Mouse (Mus musculus) urinary bladder, postnatal 4 days (tissue): ENCODE results near the gene Tbc1d22a.
"Not testable (repeated sequence)": the region's sequence is repeated elsewhere in the genome, so short reads cannot be mapped to it uniquely, and the experiment has no call there.

ENCODE experiments used
- DNase-seq, 2 experiments: peaks; one replicate each; pipeline ENCODE4 v3.0.0; 2021 to 2022; ENCODE audit warnings: low spot score in 2 of 2

The Tbc1d22a gene

GRCm38 (mm10) chr15:86213753-86214548 lies at the start of gene Tbc1d22a:
Gene Tbc1d22a, plus strand, starts transcription at chr15:86214459.
- DNase-seq, result peak; percentile 85 to 92

DNA sequence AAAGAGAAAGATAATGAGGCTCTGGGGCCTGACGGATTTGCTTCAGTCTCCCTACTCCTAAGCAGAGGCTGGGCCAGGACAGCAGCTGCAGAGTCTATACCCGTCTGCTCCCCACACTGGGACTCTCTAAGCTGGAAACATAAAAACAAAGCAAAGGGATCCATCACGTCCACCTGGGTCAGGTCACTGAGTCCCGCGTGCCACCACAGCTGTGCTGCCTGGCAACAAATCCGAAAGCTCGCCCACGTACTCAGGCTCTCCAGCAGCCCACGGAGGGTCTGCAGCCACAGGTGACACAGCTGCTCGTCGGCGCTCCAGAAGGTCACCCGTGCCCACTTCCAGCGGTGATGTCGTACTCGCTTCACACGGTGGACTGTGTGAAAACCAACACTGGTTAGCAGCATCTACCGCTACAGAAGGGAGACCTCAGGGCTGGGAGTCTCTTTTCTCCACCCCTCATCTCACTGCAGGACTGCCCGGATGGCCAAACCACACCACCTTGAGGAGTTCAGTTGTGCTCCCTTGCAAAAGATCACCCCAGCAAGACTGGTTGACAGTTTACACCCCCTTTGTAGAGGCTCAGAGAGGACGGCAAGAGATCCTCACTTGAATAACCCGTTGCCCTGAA lies 49.4 kb upstream of the Tbc1d22a start:
- DNase-seq, result no peak

DNA sequence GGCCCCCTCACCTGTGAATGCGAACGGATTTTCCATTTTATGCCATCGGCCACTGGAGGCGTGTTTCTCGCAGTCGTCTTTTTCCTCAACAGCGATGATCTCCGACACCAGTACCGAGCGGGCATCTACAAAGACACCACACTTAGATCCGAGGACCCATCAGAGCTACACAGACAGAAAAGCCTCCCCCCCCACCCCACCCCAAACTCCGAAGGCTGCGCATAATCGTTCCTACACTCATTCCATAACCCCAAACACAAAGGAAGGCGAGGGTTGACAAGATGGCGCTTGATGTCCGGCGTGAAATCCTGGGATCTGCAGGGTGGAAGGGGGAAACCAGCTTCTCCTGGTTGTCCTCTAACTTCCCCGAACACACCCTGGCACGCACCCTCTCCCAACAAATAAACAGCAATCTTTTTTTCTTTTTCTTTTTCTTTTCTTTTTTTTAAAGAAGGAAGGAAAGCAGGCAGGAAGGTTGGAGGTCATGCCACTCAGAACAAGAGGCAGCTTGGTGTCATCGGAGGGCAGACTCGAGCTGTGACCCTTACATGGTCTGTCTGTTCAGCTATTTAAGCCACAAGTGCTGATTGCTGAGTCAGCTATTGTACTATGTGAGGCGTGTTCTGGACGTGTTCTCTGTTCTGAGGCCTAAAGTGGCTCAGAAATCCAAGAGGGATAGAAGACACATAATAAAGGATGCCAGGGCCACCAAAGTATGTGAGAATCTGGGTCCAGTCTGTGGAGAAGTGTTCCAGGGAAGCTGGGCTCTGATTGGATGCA lies 48.3 kb upstream of the Tbc1d22a start:
- no peak for DNase-seq

DNA sequence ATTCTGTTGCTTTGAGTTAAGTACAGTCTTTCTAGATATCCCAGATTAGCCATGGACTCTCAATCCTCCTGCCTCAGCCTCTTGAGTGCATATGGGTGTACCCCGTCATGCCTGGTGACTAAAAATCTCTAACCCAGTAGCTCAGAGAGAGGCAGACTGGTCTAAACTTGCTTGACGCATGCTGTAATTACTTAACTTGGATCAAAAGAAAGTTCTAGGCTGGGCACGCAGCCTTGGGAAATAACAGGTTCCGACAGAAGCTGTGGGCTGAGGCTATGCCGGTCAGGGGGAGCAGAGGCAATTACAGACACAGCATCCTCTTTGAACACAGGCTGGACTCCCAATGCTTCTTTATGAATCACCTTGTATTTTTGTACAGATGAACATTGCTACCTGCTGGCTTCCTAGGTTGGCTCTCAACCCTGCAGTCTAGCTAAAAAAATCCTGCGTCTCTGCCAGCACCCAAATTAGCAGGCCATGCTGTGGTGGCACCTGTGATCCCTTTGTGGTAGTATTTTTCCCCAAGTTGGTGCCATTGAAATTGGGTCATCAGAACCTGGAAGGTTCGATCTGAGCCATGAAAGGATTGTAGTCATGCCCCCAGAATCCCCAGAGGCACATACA lies 47.1 kb upstream of the Tbc1d22a start:
- no peak for DNase-seq

DNA sequence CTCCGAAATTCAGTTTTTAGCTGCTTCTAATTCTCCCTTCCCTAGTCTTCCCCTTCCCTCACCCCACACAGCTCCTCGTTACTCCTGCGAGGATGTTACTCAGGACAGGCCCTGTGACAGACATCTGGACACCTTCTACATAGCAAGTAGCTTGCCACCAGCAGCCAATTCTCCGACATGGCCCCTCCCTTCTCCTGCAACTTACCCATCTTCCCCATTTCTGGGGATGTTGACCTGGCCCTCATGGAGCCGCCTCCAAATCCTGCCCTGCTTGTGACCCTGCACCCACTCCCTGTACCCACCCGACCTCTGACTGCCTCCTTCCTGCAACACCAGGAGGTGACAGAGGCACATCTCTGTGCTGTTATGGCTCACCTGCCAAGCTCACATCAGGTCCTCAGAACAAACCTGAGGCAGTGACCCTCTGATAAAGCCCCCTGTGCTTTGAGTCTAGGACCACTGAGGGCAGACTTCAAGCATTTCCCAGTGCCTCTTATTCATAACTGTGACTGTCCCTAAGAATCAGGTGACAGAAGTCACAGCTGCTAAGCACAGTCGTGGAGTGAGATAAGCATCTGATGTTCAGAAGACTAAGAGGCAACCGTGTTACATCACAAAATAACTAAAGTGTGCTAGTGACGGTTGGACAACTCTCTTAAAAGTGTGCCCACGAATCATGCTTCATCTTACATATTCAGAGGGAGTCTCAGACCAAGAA lies 46.3 kb upstream of the Tbc1d22a start:
- no peak for DNase-seq

DNA sequence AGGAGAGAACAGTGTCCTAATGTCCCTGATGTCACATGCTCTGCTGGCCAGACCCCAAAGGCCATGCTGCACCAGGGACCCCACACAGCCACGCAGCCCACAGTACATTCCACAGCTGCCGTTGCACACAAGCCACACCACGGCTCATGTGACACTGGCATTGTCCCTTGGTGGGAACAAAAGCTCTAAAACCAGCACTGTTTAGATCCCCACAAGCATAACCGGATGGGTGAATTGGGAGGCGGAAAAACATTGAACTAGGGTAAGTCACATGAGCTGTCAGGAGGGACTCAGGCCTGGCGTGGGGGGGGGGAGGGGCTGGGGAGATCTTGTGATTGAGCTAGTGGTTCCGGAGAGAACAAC lies 45.8 kb upstream of the Tbc1d22a start:
- DNase-seq, result no peak

DNA sequence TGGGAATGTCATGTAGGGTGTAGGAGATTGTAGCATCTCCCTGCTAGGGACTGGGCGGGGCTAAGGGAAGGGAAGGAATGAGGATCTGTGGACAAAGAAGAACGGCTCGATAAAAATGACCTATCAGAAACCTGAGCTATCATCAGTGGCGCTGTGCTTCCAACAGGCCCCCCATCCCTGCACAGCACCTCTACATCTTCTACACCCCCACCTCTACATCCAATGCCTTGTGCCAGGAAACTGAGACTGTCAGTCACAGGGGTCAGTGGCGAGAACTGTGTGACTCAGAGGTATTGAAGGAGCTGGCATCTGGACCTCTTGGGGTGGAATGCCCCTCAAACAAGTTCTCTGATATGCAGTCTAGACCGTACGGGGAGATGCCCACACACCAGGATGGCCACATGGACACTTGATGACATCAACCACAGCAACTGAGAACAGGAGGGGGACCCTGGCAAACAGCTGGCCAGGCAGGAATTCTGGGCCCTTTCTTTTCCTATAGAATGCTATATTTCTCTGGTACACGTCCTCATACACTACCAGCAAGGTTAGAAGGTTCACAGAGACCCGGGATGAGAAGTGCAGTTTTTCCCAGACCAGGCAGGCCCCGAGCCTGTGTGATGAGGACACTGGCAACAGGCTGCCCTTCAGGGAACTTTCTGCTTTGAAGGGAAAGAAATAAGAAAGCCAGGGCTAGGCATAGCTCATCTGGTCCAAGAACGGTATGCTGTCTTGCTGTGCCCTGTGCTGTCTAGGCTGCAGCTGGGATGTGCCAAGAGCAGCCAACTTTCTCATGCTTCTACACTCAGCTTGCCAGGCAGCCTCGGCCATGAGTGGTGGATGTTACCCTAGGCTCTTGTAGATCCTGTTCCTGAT lies 45.1 kb upstream of the Tbc1d22a start:
- DNase-seq, result no peak

GRCm38 (mm10) chr15:86169817-86170110 lies 44.5 kb upstream of the Tbc1d22a start:
- no peak for DNase-seq

GRCm38 (mm10) chr15:86171316-86171715 lies 42.9 kb upstream of the Tbc1d22a start:
- DNase-seq, result no peak

GRCm38 (mm10) chr15:86172124-86172523 lies 42.1 kb upstream of the Tbc1d22a start:
- DNase-seq, result no peak

DNA sequence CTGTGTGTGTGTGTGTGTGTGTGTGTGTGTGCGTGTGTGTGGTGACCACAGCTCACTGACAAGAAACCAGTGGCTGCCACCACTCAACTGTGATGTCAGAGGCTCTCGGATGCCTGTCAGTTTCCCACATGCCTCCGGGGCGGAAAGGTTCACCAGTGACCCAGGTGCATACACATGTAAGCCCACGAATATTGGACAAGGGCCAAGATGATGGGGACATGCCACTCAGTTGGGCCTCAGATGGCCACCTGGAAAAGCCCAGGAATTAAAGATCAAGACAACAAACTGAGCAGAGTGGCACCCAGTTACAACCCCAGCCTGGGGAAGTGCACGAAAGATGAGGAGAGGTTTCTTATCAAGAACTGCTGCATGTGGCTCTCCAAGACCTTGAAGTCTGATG lies 41.7 kb upstream of the Tbc1d22a start:
- DNase-seq, result no peak

GRCm38 (mm10) chr15:86173136-86173985 lies 40.9 kb upstream of the Tbc1d22a start:
- no peak for DNase-seq

- DNase-seq, result no peak
Measured at GRCm38 (mm10) chr15:86175253-86176050, 38.8 kb upstream of the Tbc1d22a start.

GRCm38 (mm10) chr15:86176166-86176565 lies 38.1 kb upstream of the Tbc1d22a start:
- no peak for DNase-seq

DNA sequence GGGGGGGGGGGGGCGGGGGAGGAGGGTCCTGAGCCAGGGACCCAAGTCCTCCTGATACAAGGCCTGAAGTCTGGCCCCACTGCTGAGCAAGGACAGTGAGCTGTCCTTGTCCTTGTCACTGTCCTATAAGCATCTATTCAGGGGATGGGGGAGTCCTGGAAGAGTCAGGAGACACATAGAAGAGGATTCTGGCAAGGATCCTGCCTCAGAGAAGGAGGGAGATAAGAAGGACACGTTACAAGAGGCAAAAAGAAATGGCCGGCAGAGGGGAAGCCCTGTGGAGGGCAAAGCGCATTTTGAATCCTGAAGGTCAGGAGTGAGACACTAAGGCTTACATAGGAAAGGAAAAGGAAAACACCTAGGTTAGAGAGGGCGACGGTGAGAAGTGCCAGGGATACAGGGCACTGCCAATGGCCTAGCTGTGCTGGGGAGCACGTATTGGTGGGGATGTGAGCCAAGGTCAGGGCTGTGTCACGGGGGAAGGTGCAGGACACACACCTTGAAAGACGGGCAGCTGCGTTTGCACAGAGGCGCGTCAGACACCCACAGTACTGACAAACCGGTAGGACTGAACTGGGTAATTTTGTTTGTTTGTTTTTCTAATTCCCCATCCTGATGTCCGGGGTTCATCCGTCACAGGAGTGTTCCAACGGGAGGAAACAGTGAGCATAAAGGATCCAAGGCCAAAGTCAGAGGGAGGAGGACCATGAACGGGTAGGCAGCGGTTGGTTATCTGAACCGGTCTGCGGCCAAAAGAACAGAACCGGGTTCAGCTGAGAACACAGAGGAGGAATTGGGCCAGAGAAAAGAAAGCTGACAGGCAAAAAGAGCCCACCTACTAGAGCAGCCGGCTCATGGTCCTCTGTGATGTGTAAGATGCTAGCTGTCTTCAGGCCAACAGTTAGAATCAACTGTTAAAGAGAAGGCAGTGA lies 37.2 kb upstream of the Tbc1d22a start:
- no peak for DNase-seq

- DNase-seq, result not testable (repeated sequence)
Measured at GRCm38 (mm10) chr15:86177703-86178251, 36.5 kb upstream of the Tbc1d22a start.

DNA sequence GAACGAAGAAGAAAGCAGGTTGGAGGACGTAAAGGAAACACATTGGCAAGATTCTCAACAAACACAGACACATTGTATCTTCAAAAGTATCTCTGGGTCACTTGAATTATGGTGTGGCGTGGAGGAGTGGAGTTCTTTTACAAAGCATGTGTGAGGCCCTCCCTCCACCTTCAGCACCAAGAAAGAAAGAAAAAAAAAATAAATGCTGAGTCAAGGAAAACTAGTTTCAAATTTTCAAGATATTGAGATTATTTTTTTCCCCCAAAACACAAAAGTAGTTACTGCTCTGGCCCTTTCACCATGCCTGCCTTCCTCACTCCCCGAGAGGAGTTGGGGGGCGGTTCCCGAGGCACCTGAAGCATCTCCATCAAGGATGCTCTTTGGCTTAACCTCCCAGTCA lies 35.7 kb upstream of the Tbc1d22a start:
- no peak for DNase-seq

- no peak for DNase-seq
Measured at GRCm38 (mm10) chr15:86180427-86180826, 33.8 kb upstream of the Tbc1d22a start.
